Mouse (Mus musculus) forebrain, embryonic 14.5 days (tissue): ENCODE measurements around the gene H2-Eb1. TPM values are rescaled to one million over a fixed set of nuclear protein-coding genes. Genes with fewer than 3 reads are reported as not detected.

ENCODE experiments used
- ATAC-seq: fragments of 200-750 bp; cut with Nextera tagmentation; 2 replicates; pipeline ENCODE4 v1.8.0; 2017; ENCODE audit warnings: mild to moderate bottlenecking, moderate library complexity
- DNase-seq: peaks from one replicate; pipeline ENCODE4 v3.0.0-alpha.2; 2015; ENCODE audit warnings: low spot score
- H3K27ac ChIP-seq: fragments of 300-500 bp; sonication (generic); 2 replicates; pipeline ENCODE4 v1.5.1; 2014; ENCODE audit warnings: low read depth, mild to moderate bottlenecking, control low read depth, low read length, moderate library complexity
- H3K27me3 ChIP-seq: fragments of 300-500 bp; sonication (generic); replicated peaks from 2 replicates; pipeline ENCODE4 v1.6.1; 2014; ENCODE audit warnings: low read length, control low read depth, mixed read lengths; ENCODE audit not compliant: control insufficient read depth, insufficient read depth
- H3K36me3 ChIP-seq: fragments of 300-500 bp; sonication (generic); 2 replicates; pipeline ENCODE4 v1.6.1; 2014; ENCODE audit warnings: low read length, control low read depth; ENCODE audit not compliant: control insufficient read depth, insufficient read depth
- H3K4me1 ChIP-seq: fragments of 300-500 bp; sonication (generic); 2 replicates; pipeline ENCODE4 v1.6.1; 2014; ENCODE audit warnings: antibody characterized with exemption, low read length, control low read depth; ENCODE audit not compliant: control insufficient read depth, insufficient read depth
- H3K4me2 ChIP-seq: fragments of 300-500 bp; sonication (generic); 2 replicates; pipeline ENCODE4 v1.6.1; 2014; ENCODE audit warnings: mild to moderate bottlenecking, control low read depth, low read length
- H3K4me3 ChIP-seq: fragments of 300-500 bp; sonication (generic); 2 replicates; pipeline ENCODE4 v1.5.1; 2014; ENCODE audit warnings: low read depth, low read length, control low read depth
- H3K9ac ChIP-seq: fragments of 300-500 bp; sonication (generic); 2 replicates; pipeline ENCODE4 v1.6.1; 2014; ENCODE audit warnings: mild to moderate bottlenecking, low read length, control low read depth, moderate library complexity
- H3K9me3 ChIP-seq: fragments of 300-500 bp; sonication (generic); replicated peaks from 2 replicates; pipeline ENCODE4 v1.6.1; 2016; ENCODE audit warnings: low read length, control low read depth, mixed read lengths; ENCODE audit not compliant: control insufficient read depth
- WGBS: fragments of 180-500 bp; shearing (Covaris S2); extraction: QIAGEN DNeasy Blood & Tissue Kit; methylation state at CpG from one replicate; pipeline ENCODE4 v1.1.7; 2014; 5-methylcytosine and 5-hydroxymethylcytosine counted together
- polyA plus RNA-seq: library from polyadenylated mRNA; unstranded; fragments of >200 nt; fragmentation: Nextera tagmentation; extraction: Ambion mirVana; gene quantifications from 2 replicates; pipeline ENCODE4 v1.2.1, GENCODE M21; 2014

H2-Eb1 gene
- polyA plus RNA-seq: 0.85 and 1.4 TPM in 2 replicates

- peak; percentile 93 for DNase-seq
- H3K36me3 ChIP-seq: no peaks in the 10 kb centered on the region
- no peaks in the 10 kb centered on the region for H3K9me3 ChIP-seq
- H3K4me2 ChIP-seq: no peak within 1 kb of the TSS
- H3K27me3 ChIP-seq: no peaks in the 10 kb centered on the region
- H3K27ac ChIP-seq: no peak within 1 kb of the TSS
- peak; percentile 86 for ATAC-seq
- H3K9ac ChIP-seq: no peak within 1 kb of the TSS
- H3K4me3 ChIP-seq: no peak within 1 kb of the TSS
- no peaks in the 10 kb centered on the region for H3K4me1 ChIP-seq
Measured at GRCm38 (mm10) chr17:34305380-34306030, at the start of gene H2-Eb1. H2-Eb1 (plus strand) TSS chr17:34305867.

- H3K27me3 ChIP-seq: no peaks in the 10 kb centered on the region
- no peaks in the 10 kb centered on the region for H3K4me1 ChIP-seq
- H3K27ac ChIP-seq: no peak overlapping the region
- 87% methylated on average over 5 of the region's 5 CpGs for WGBS
- H3K4me2 ChIP-seq: no peak overlapping the region
- H3K9me3 ChIP-seq: no peaks in the 10 kb centered on the region
- H3K36me3 ChIP-seq: no peaks in the 10 kb centered on the region
- no peak overlapping the region for H3K4me3 ChIP-seq
- DNase-seq (no peak), ATAC-seq (no peak)
- H3K9ac ChIP-seq: no peak overlapping the region
Measured at GRCm38 (mm10) chr17:34256501-34256900, 49.2 kb upstream of the H2-Eb1 start.

GRCm38 (mm10) chr17:34257594-34258375 is 47.9 kb upstream of the H2-Eb1 start, which contains the start of gene H2-Ab1:
H2-Ab1 (plus strand) TSS chr17:34257689.
- no peak within 1 kb of the TSS for H3K4me3 ChIP-seq
- no peaks in the 10 kb centered on the region for H3K36me3 ChIP-seq
- no peak within 1 kb of the TSS for H3K4me2 ChIP-seq
- no peak within 1 kb of the TSS for H3K9ac ChIP-seq
- 0 out of 2 replicates have a peak, but pooled peaks cover 3% of the 10 kb centered on the region for H3K27me3 ChIP-seq
- no peaks in the 10 kb centered on the region for H3K4me1 ChIP-seq
- ATAC-seq (no peak), DNase-seq (peak; percentile 58)
- no peaks in the 10 kb centered on the region for H3K9me3 ChIP-seq
- H3K27ac ChIP-seq: no peak within 1 kb of the TSS
- WGBS: 73% methylated on average over 11 of the region's 11 CpGs

- no peak overlapping the region for H3K4me3 ChIP-seq
- ATAC-seq (no peak), DNase-seq (peak; percentile 11)
- H3K36me3 ChIP-seq: no peaks in the 10 kb centered on the region
- 68% methylated on average over 5 of the region's 5 CpGs for WGBS
- H3K27me3 ChIP-seq: peaks cover 19% of the 10 kb centered on the region
- peaks cover 4% of the 10 kb centered on the region; the same call in 1 of the 2 replicates for H3K4me1 ChIP-seq
- H3K27ac ChIP-seq: no peak overlapping the region
- H3K9me3 ChIP-seq: no peaks in the 10 kb centered on the region
- H3K4me2 ChIP-seq: no peak overlapping the region
- no peak overlapping the region for H3K9ac ChIP-seq
Measured at GRCm38 (mm10) chr17:34260551-34260950, 45.1 kb upstream of the H2-Eb1 start.

- Histone ChIP-seq H3K27me3 (peaks cover 19% of the 10 kb centered on the region), H3K9ac (no peak overlapping the region), H3K36me3 (no peaks in the 10 kb centered on the region), H3K4me2 (no peak overlapping the region), H3K4me3 (no peak overlapping the region), H3K4me1 (peaks cover 4% of the 10 kb centered on the region; the same call in 1 of the 2 replicates), H3K9me3 (no peaks in the 10 kb centered on the region), H3K27ac (no peak overlapping the region)
- peak; percentile 54 for ATAC-seq
- peak; percentile 92 for DNase-seq
- 29% methylated on average over 4 of the region's 4 CpGs for WGBS
Measured at GRCm38 (mm10) chr17:34261502-34261901, 44.2 kb upstream of the H2-Eb1 start.

- Histone ChIP-seq H3K9me3 (no peaks in the 10 kb centered on the region), H3K36me3 (no peaks in the 10 kb centered on the region), H3K9ac (peak overlapping the region; percentile 33; the same call in 1 of the 2 replicates), H3K4me1 (peaks cover 4% of the 10 kb centered on the region; the same call in 1 of the 2 replicates), H3K4me2 (peak overlapping the region; percentile 83), H3K27me3 (peaks cover 19% of the 10 kb centered on the region), H3K27ac (no peak overlapping the region), H3K4me3 (peak overlapping the region; percentile 42)
- peak; percentile 95 for DNase-seq
- WGBS: 2% methylated on average over 8 of the region's 8 CpGs
- ATAC-seq: peak; percentile 92
Measured at GRCm38 (mm10) chr17:34263068-34263467, 42.6 kb upstream of the H2-Eb1 start.

GRCm38 (mm10) chr17:34263811-34264371 is 41.8 kb upstream of the H2-Eb1 start:
- DNase-seq: peak; percentile 45
- H3K4me3 ChIP-seq: peak overlapping the region; percentile 42
- no peaks in the 10 kb centered on the region for H3K36me3 ChIP-seq
- H3K4me2 ChIP-seq: peak overlapping the region; percentile 83
- no peak for ATAC-seq
- H3K4me1 ChIP-seq: peaks cover 4% of the 10 kb centered on the region; the same call in 1 of the 2 replicates
- H3K27ac ChIP-seq: no peak overlapping the region
- 6% methylated on average over 14 of the region's 14 CpGs for WGBS
- H3K9me3 ChIP-seq: no peaks in the 10 kb centered on the region
- H3K9ac ChIP-seq: 0 out of 2 replicates have a peak overlapping the region, but pooled peaks have one; percentile 33
- H3K27me3 ChIP-seq: peaks cover 19% of the 10 kb centered on the region

- H3K9ac ChIP-seq: peak overlapping the region; percentile 59
- peaks cover 19% of the 10 kb centered on the region for H3K27me3 ChIP-seq
- peak overlapping the region; percentile 42 for H3K4me3 ChIP-seq
- no peak overlapping the region for H3K27ac ChIP-seq
- under 1% methylated on average over 79 of the region's 93 CpGs for WGBS
- DNase-seq (peak; percentile 38), ATAC-seq (peak; percentile 49)
- H3K9me3 ChIP-seq: no peaks in the 10 kb centered on the region
- peaks cover 4% of the 10 kb centered on the region; the same call in 1 of the 2 replicates for H3K4me1 ChIP-seq
- H3K36me3 ChIP-seq: no peaks in the 10 kb centered on the region
- H3K4me2 ChIP-seq: peak overlapping the region; percentile 83
Measured at GRCm38 (mm10) chr17:34264452-34265351, 41.0 kb upstream of the H2-Eb1 start.
